Mouse (Mus musculus): ENCODE measurements around the gene Tmem255a. TPM values are rescaled to one million over a fixed set of nuclear protein-coding genes. Genes with fewer than 3 reads are reported as not detected.

Gene Tmem255a
- polyA plus RNA-seq, 1 experiment from 2014 or later: 4.9 TPM

Small RNAs within 50 kb of the gene (microRNA-seq; reads per million reads assigned to microRNA genes)
- gene Mir3110: 1.1 reads per million

Other genes with a start within 250 kb of the Tmem255a start
- not detected in 2 replicates for gene Btg1-ps1, start 233.6 kb downstream of the Tmem255a start, polyA plus RNA-seq (2016; fragmentation: Nextera tagmentation; extraction: Ambion mirVana)
- not detected in 2 replicates for gene Btg1-ps2, start 209.3 kb downstream of the Tmem255a start, polyA plus RNA-seq (2016; fragmentation: Nextera tagmentation; extraction: Ambion mirVana)
- not detected in 2 replicates for gene Rhox10, start 186.0 kb downstream of the Tmem255a start, polyA plus RNA-seq (2016; fragmentation: Nextera tagmentation; extraction: Ambion mirVana)
- gene Rhox11, start 167.3 kb downstream of the Tmem255a start, polyA plus RNA-seq (2016; fragmentation: Nextera tagmentation; extraction: Ambion mirVana): not detected in 2 replicates
- not detected in 2 replicates for gene Rhox12, start 141.5 kb downstream of the Tmem255a start, polyA plus RNA-seq (2016; fragmentation: Nextera tagmentation; extraction: Ambion mirVana)
- gene Rhox13, start 131.2 kb downstream of the Tmem255a start, polyA plus RNA-seq (2016; fragmentation: Nextera tagmentation; extraction: Ambion mirVana): not detected in 2 replicates
- 1.7 and 2.2 TPM in 2 replicates for gene Zbtb33, start 62.6 kb downstream of the Tmem255a start, polyA plus RNA-seq (2016; fragmentation: Nextera tagmentation; extraction: Ambion mirVana)
- not detected in 2 replicates for gene Atp1b4, start 63.7 kb upstream of the Tmem255a start, polyA plus RNA-seq (2016; fragmentation: Nextera tagmentation; extraction: Ambion mirVana)
- 46.5 and 48.6 TPM in 2 replicates for gene Lamp2, start 204.0 kb upstream of the Tmem255a start, polyA plus RNA-seq (2016; fragmentation: Nextera tagmentation; extraction: Ambion mirVana)